Mouse (Mus musculus) neural tube, embryonic 11.5 days (tissue): ENCODE measurements around the gene Nfil3. TPM values are rescaled to one million over a fixed set of nuclear protein-coding genes. Genes with fewer than 3 reads are reported as not detected.

ENCODE experiments used
- ATAC-seq: fragments of 200-750 bp; cut with Nextera tagmentation; 2 replicates; pipeline ENCODE4 v1.8.0; 2017; ENCODE audit warnings: moderate number of reproducible peaks, mild to moderate bottlenecking, moderate TSS enrichment, moderate library complexity; ENCODE audit not compliant: insufficient read depth, low FRiP score, low TSS enrichment
- DNase-seq: peaks from one replicate; pipeline ENCODE4 v3.0.0-alpha.2; 2015; ENCODE audit warnings: low spot score
- H3K27ac ChIP-seq: fragments of 300-500 bp; sonication (generic); 2 replicates; pipeline ENCODE4 v1.5.1; 2014; ENCODE audit warnings: low read depth, mild to moderate bottlenecking, low read length
- H3K27me3 ChIP-seq: fragments of 300-500 bp; sonication (generic); 2 replicates; pipeline ENCODE4 v1.6.1; 2014; ENCODE audit warnings: mild to moderate bottlenecking, low read length, mixed read lengths; ENCODE audit not compliant: control insufficient read depth, insufficient read depth
- H3K36me3 ChIP-seq: fragments of 300-500 bp; sonication (generic); 2 replicates; pipeline ENCODE4 v1.6.1; 2014; ENCODE audit warnings: mild to moderate bottlenecking, low read length, moderate library complexity, mixed read lengths; ENCODE audit not compliant: control insufficient read depth, insufficient read depth
- H3K4me1 ChIP-seq: fragments of 300-500 bp; sonication (generic); 2 replicates; pipeline ENCODE4 v1.6.1; 2014; ENCODE audit warnings: low read length, mixed read lengths; ENCODE audit not compliant: control insufficient read depth, insufficient read depth
- H3K4me2 ChIP-seq: fragments of 300-500 bp; sonication (generic); 2 replicates; pipeline ENCODE4 v1.6.1; 2014; ENCODE audit warnings: low read depth, mild to moderate bottlenecking, moderate library complexity
- H3K4me3 ChIP-seq: fragments of 300-500 bp; sonication (generic); 2 replicates; pipeline ENCODE4 v1.5.1; 2014; ENCODE audit warnings: low read depth, low read length
- H3K9ac ChIP-seq: fragments of 300-500 bp; sonication (generic); 2 replicates; pipeline ENCODE4 v1.6.1; 2014; ENCODE audit warnings: mild to moderate bottlenecking, low read length
- H3K9me3 ChIP-seq: fragments of 300-500 bp; sonication (generic); 2 replicates; pipeline ENCODE4 v1.6.1; 2016; ENCODE audit warnings: low read length; ENCODE audit not compliant: control insufficient read depth
- WGBS: fragments of 180-500 bp; shearing (Covaris S2); extraction: QIAGEN DNeasy Blood & Tissue Kit; methylation state at CpG from one replicate; pipeline ENCODE4 v1.1.7; 2014; 5-methylcytosine and 5-hydroxymethylcytosine counted together
- polyA plus RNA-seq: library from polyadenylated mRNA; unstranded; fragments of >200 nt; fragmentation: Nextera tagmentation; extraction: Ambion mirVana; gene quantifications from 2 replicates; pipeline ENCODE4 v1.2.1, GENCODE M21; 2014

Nfil3 gene
- polyA plus RNA-seq, 1 experiment from 2014 or later: 30.4 TPM

GRCm38 (mm10) chr13:52919790-52920352 lies 61.0 kb downstream of the Nfil3 start:
- no peaks in the 10 kb centered on the region for H3K9me3 ChIP-seq
- H3K27me3 ChIP-seq: no peaks in the 10 kb centered on the region
- no peak overlapping the region for H3K4me3 ChIP-seq
- H3K36me3 ChIP-seq: no peaks in the 10 kb centered on the region
- ATAC-seq (no peak), DNase-seq (no peak)
- no peak overlapping the region for H3K27ac ChIP-seq
- H3K4me1 ChIP-seq: peaks cover 3% of the 10 kb centered on the region; the same call in 1 of the 2 replicates
- H3K4me2 ChIP-seq: no peak overlapping the region
- no peak overlapping the region for H3K9ac ChIP-seq
- WGBS: 83% methylated on average over 10 of the region's 10 CpGs

DNA sequence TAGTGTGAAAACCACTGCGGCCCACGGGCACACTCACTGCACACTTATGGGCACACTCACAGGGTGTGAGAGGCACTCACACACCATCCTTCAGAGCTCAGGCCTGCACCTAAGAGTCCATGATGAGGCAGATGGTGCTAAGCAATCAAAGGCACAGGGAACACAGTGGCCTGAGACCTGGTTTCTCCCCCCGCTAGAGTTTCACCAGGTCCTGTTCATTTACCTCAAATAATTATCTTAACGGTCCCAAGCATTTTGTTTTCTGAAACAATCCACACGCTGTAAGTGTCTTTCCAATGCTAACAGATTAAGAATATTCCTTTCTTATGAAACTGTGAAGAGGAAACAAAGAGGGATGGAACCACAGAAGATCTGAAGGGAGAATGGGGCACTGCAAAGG lies 62.5 kb downstream of the Nfil3 start:
- Histone ChIP-seq H3K27me3 (no peaks in the 10 kb centered on the region), H3K4me1 (peaks cover 8% of the 10 kb centered on the region), H3K36me3 (no peaks in the 10 kb centered on the region), H3K4me3 (no peak overlapping the region), H3K9ac (no peak overlapping the region), H3K4me2 (no peak overlapping the region), H3K9me3 (no peaks in the 10 kb centered on the region), H3K27ac (no peak overlapping the region)
- WGBS: 90% methylated on average over 5 of the region's 5 CpGs
- DNase-seq (no peak), ATAC-seq (no peak)

Other genes with a start within 250 kb of the Nfil3 start
- gene Auh, start 51.4 kb downstream of the Nfil3 start, polyA plus RNA-seq: 35.0 and 35.8 TPM in 2 replicates